Mouse (Mus musculus) bone marrow, adult 2 months (tissue): Measurements from ENCODE around the gene Arntl2. TPM values are rescaled to one million over a fixed set of nuclear protein-coding genes. Genes with fewer than 3 reads are reported as not detected.
A peak's percentile ranks its signal among the peaks of the same experiment; 100 is the strongest.
"Not testable (repeated sequence)": the region's sequence is repeated elsewhere in the genome, so short reads cannot be mapped to it uniquely, and the experiment has no call there.

ENCODE experiments used
- H3K27ac ChIP-seq: fragments of 200-500 bp; 2 replicates; pipeline ENCODE4 v1.5.1; 2012; ENCODE audit warnings: low read depth, mild to moderate bottlenecking, control low read depth, inconsistent platforms, low read length; ENCODE audit not compliant: control insufficient read depth, poor library complexity, insufficient read depth
- H3K4me1 ChIP-seq: fragments of 200-500 bp; 2 replicates; pipeline ENCODE4 v1.6.1; 2011; ENCODE audit warnings: low read length; ENCODE audit not compliant: control insufficient read depth, insufficient read depth
- H3K4me3 ChIP-seq: fragments of 200-500 bp; replicated peaks from 2 replicates; pipeline ENCODE3; 2011; ENCODE audit warnings: mild to moderate bottlenecking, low read depth, low read length, control low read depth; ENCODE audit not compliant: control insufficient read depth
- CTCF ChIP-seq: fragments of 200-500 bp; IDR thresholded peaks from 2 replicates; pipeline ENCODE4 v1.5.1; 2011; ENCODE audit warnings: low read length, control low read depth; ENCODE audit not compliant: control insufficient read depth, insufficient read depth
- POLR2A ChIP-seq: fragments of 200-500 bp; IDR thresholded peaks from 2 replicates; pipeline ENCODE4 v1.6.1; 2011; ENCODE audit warnings: low read depth, mild to moderate bottlenecking, control low read depth, low read length, borderline replicate concordance; ENCODE audit not compliant: control insufficient read depth
- WGBS: fragments of 180-500 bp; shearing (Covaris S2); methylation state at CpG from one replicate; pipeline ENCODE4 v1.1.7; 2018; 5-methylcytosine and 5-hydroxymethylcytosine counted together
- polyA plus RNA-seq: library from polyadenylated mRNA; stranded (reverse); fragments of >200 nt; gene quantifications from 2 replicates; pipeline ENCODE4 v1.2.4, GENCODE M21; 2011; ENCODE audit warnings: low replicate concordance; ENCODE audit not compliant: missing spikeins, insufficient read depth, insufficient read length

Gene Arntl2
- polyA plus RNA-seq, 1 experiment = 0.85 TPM

- Histone ChIP-seq H3K4me3 (no peak overlapping the region), H3K4me1 (peaks cover 2% of the 10 kb centered on the region; the same call in 1 of the 2 replicates), H3K27ac (0 out of 2 replicates have a peak overlapping the region, but pooled peaks have one; percentile 30)
- 25% methylated on average over 6 of the region's 6 CpGs for WGBS
- TF ChIP-seq POLR2A = no peak
- TF ChIP-seq CTCF = no peak
Observed at GRCm38 (mm10) chr6:146770005-146770745, 25.7 kb upstream of the Arntl2 start.

- WGBS = 82% methylated on average over 5 of the region's 5 CpGs
- peaks cover 2% of the 10 kb centered on the region; the same call in 1 of the 2 replicates for H3K4me1 ChIP-seq
- H3K4me3 ChIP-seq = no peak overlapping the region
- TF ChIP-seq CTCF (no peak), POLR2A (no peak)
- H3K27ac ChIP-seq = no peak overlapping the region
Observed at GRCm38 (mm10) chr6:146770808-146771207, 25.0 kb upstream of the Arntl2 start.

- H3K4me3 ChIP-seq, H3K4me1 ChIP-seq: not testable (repeated sequence)
- WGBS = 49% methylated on average over 8 of the region's 8 CpGs
- H3K27ac ChIP-seq = 0 out of 2 replicates have a peak overlapping the region, but pooled peaks have one; percentile 40
Observed at GRCm38 (mm10) chr6:146775864-146776263, 20.0 kb upstream of the Arntl2 start.

- 7% methylated on average over 2 of the region's 2 CpGs for WGBS
- no peaks in the 10 kb centered on the region; the same call in 1 of the 2 replicates for H3K4me1 ChIP-seq
- H3K4me3 ChIP-seq = no peak overlapping the region
- TF ChIP-seq CTCF (no peak), POLR2A (no peak)
- H3K27ac ChIP-seq = no peak overlapping the region
Observed at GRCm38 (mm10) chr6:146776610-146777389, 19.1 kb upstream of the Arntl2 start.

DNA sequence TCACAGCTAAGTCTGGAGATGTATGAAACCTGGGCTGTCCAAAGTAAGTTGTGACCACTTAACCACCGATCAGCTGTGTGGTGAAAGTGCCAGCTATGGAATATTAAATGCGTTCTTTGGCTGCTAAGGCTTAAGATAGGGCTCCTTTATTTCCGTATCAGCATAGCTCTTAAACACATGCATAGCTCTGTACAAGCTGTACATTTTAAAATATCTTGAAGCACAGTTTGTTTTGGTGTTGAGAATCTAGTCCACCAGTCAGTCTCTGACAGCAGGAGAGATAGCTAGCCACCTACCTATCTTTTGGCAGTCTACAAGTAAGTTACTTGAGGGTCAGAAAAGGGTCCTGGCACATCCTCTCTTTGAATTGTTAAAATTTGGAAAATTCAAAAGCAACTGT, 17.8 kb upstream of the Arntl2 start:
- WGBS = 71% methylated on average over 3 of the region's 3 CpGs
- H3K4me1 ChIP-seq = no peaks in the 10 kb centered on the region; the same call in 1 of the 2 replicates
- TF ChIP-seq CTCF (no peak), POLR2A (no peak)

GRCm38 (mm10) chr6:146781566-146781965, 14.3 kb upstream of the Arntl2 start:
- no peak overlapping the region for H3K4me3 ChIP-seq
- H3K4me1 ChIP-seq = no peaks in the 10 kb centered on the region; the same call in 1 of the 2 replicates
- H3K27ac ChIP-seq = no peak overlapping the region
- TF ChIP-seq POLR2A (no peak), CTCF (no peak)
- WGBS = 77% methylated on average over 3 of the region's 3 CpGs

More for the DNA sequence above, 17.8 kb upstream of the Arntl2 start:
- Histone ChIP-seq H3K27ac (no peak overlapping the region), H3K4me3 (no peak overlapping the region)

GRCm38 (mm10) chr6:146793527-146793926, 2.3 kb upstream of the Arntl2 start:
- H3K4me1 ChIP-seq = no peaks in the 10 kb centered on the region
- no peak for TF ChIP-seq CTCF
- TF ChIP-seq POLR2A = no peak
- 63% methylated on average over 3 of the region's 3 CpGs for WGBS
- H3K27ac ChIP-seq = no peak overlapping the region
- no peak overlapping the region for H3K4me3 ChIP-seq

GRCm38 (mm10) chr6:146795166-146795923, 510 bp upstream of the Arntl2 start:
- H3K4me3 ChIP-seq = no peak overlapping the region
- 10% methylated on average over 22 of the region's 22 CpGs for WGBS
- TF ChIP-seq CTCF = no peak
- TF ChIP-seq POLR2A = no peak
- H3K4me1 ChIP-seq = no peaks in the 10 kb centered on the region
- H3K27ac ChIP-seq = no peak overlapping the region
